Mouse (Mus musculus): Measurements from ENCODE around the gene Fbxo24.

GRCm38 (mm10) chr5:137610056-137610455 lies 18.7 kb downstream of the Fbxo24 start:
- TF ChIP-seq POLR2A (IDR thresholded peaks at IDR 0.05; ENCODE audit: borderline replicate concordance, low read depth, low read length) (no peak), CTCF (IDR thresholded peaks at IDR 0.05; ENCODE audit: low read depth, low read length) (no peak)

Data from bone marrow macrophage, adult 2 months (primary cell).